Mouse (Mus musculus): ENCODE data around the gene Gria4.
"Not testable (repeated sequence)": the region's sequence is repeated elsewhere in the genome, so short reads cannot be mapped to it uniquely, and the experiment has no call there.

Gria4 gene

DNA sequence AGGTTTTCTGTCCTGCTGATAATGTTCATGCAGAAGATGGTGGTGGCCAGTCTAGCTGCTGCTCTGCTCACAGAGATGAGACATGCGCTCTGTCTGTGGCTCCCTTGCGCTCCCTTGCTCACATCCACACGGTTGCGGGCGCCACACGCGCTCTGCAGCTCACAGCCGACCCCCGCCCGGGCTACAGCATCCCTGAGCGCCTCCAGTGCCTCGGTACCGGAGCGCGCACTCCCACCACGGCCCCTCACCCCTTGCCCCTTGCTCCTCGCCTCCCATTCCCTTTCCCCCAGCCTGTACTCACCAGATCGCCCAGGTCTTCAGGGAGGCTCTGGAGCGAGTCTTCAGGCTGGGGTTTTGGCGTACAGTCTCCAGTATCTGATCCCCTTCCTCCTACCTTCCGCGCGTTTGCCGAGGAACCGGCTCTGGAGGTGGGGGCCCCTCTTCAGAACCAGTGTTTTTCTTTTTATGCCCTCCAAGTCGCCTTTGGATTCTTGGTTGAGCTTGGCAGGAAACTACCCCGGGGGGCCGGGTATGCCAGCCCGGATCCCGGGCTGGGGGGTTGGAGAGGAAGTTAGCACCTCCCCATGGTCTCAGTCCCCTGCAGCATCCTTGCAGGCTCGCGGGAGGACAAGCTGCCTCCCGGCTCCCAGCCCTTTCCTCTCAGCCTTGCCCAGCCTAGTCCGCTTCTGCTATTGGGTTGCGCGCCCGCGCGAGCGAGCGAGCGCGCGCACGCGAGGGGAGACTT, at the start of gene Gria4:
Gria4 (minus strand) TSS at position 691 of the 745 bp plus-strand sequence.
- peak; percentile 80 for DNase-seq (ENCODE audit: extremely low spot score, low spot score)

DNA sequence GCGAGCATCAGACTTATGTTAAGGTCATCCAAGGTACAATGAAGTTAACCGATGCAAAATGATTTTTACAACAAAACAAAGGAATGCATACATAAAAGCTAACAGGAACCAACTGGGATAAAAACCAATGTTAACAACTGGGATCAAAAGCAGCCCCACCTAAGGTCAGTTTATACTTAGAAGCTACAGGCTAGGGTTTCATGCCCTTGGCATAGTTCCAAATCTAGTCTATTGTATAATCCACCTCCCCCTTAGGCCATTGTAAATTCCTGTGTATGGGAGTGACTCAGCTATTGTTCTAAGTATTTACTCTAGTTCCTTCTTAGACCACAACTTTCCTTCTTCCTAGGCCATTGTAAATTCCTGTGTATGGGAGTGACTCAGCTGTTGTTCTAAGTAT, 14.9 kb upstream of the Gria4 start:
- not testable (repeated sequence) for DNase-seq (ENCODE audit: extremely low spot score, low spot score)

DNA sequence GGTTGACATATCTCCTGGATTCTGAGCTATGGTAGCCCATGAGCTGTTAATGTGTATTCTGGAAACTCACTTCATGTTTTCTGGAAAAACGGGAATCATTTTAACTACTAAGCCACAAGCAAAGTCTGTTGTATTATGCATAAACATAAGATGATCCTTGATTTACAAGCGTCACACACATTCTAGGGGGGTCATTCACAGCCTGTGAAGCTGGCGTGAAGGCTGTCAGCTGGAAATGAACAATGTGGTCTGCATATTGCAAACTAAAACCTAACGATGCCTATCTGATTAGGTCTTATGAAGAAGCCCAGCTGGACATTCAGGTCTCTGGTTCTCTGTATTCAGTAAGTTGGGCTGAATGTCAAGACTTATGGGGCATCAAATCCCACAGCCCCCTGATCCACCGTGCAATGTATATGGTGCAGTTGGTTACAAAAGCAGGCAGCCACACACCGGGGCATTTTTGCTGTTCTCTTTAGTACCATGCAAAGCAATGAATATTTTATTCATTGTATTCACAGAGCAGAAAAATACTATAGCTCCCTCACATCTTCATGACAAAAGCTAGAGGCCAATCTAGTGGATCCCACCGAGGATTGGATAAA, 7.2 kb upstream of the Gria4 start:
- no peak for DNase-seq (ENCODE audit: extremely low spot score, low spot score)

DNA sequence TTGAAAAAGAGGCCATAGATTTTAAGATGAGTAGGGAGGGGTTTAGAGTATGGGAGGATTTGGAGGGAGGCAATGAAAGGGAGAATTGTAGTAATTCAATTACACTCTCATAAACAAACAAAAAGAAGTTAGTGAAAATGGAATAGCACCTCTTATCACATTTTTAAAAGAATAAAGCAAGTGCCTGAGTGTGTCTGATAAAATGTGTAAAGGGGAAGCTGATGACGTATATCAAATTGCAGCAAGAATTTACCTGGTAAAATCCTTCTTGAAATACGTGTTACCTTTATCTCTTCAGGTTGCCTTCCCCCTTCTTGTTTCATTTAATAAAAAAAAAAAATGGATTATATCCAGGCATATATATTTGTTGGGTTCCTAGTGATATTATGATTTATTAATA, 1.4 kb upstream of the Gria4 start:
- DNase-seq (ENCODE audit: extremely low spot score, low spot score) = no peak

DNA sequence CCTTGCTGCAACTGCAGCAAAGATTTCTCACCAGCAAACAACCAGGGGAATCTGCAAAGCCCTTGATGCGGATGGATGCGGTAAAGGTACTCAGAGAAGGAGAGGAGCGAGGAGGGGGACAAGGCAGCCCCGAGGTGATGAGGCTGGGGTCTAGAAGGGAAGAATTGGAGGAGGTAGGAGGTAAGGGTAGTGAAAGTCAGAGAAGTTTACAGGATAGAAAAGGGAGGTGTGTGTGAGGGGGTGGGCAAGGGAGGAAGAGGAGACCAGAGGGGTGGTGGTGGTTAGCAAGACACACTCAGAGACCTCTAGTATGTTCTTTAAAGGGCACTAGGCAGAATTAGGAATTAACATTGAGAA, 233 bp upstream of the Gria4 start:
- no peak for DNase-seq (ENCODE audit: extremely low spot score, low spot score)

DNA sequence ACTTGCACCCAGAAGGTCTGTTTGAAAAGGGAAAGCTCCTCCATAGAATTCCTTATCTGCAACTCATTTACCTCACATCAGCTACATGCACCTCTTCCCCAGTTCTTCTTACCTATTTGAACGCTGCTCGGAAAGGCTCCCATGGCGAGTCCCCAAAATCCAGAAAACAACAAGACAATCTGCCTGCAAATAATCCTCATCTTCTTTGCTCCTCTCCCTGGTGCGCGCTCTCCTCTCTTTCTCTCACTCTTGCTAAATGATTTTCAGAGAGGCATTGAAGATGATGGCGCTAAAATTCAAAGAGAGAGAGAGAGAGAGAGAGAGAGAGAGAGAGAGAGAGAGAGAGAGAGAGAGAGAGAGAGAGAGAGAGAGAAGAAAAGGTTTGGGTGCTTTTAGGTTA, 959 bp downstream of the Gria4 start:
- peak; percentile 25 for DNase-seq (ENCODE audit: extremely low spot score, low spot score)

DNA sequence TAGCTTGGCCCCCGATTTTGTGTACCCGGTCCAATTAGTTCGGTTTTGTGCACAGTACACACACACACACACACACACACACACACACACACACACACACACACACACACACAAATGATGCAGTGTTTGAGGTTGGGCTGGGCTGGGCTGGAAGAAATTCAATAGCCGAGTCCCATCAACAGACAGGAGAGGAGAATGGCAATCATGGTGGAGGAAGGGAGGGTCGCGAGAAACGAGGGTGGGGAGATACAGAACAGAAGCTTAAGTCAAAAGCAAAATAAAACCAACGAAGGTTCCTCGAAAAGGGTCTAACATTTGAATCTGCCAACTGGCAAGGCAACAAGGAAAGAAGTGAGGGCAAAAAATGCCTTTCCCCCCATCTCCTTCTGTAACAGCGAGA, 1.6 kb downstream of the Gria4 start:
- DNase-seq (ENCODE audit: extremely low spot score, low spot score) = no peak

DNA sequence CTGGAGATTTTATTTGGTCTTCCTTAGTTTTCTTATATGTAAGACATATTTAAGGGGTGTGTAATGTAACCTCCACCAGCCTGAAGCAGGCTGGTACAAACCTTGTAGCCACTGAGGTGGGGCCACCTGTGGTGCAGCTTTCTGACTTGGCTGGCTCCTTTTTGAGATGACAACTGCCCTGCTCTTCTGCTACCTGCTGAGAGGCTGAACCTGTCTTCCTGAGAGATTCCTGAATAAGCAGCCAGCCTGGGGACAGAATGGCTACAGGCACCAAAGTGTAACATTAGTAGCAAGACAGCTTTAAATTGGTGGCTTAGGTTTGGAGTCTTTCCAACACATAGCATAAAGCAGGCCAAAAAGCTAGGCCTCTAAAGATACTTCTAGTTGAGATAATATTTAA, 46.6 kb downstream of the Gria4 start:
- not testable (repeated sequence) for DNase-seq (ENCODE audit: extremely low spot score, low spot score)

DNA sequence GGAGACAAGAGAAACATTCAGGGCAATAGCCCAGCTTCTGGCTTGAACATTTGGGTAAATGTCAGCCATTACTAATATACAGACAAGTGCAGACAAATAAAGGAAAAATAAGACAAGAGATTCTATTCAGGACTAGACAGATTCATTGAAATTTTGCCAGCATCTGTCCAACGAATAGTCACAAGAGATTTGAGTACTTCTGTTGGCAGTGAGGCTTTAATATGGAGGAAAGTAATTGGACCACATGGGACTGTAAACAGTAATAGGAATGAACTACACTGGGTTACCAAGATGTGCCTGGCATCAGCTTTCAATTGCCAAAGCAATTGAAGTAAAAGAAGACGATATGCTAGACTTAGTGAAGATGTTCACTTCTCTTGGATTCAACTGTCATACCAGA, 81.9 kb downstream of the Gria4 start:
- DNase-seq (ENCODE audit: extremely low spot score, low spot score) = no peak

DNA sequence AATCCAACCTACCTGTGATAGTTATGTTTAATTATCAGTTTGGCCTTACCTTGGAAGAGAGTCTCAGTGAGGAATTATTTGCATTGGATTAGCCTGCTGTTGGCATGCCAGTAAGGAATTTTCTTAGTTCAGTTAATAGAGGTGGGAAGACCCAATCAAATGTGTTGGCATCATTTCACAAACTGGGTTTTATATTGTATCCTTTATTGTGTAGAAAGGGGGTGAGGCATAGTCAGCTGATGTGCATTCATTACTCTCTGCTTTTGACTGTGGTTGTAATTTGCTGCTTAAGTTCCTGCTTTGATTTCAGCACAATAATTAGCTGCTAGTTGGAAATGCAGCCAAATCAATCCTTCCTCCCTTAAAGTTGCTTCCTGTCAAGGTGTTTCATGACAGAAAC, 83.7 kb downstream of the Gria4 start:
- no peak for DNase-seq (ENCODE audit: extremely low spot score, low spot score)

DNA sequence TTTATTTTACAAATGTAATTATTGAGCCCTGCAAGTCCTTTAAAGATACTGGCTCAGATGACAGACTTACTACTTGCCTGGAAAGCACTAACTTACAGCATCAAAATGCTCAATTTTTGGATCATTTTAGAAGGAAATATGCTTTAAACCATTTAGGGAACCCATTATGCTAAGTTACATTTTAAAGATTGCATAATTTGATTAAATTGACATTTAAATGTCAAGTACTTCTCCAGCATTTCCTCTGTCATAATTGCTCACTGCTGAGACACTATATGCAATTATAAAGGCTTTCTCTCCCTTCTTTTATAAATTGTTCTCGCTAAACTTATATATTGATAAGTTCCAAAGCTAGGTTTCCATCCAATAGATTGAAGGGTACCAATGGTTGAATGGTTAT, 108.9 kb downstream of the Gria4 start:
- DNase-seq (ENCODE audit: extremely low spot score, low spot score) = no peak

DNA sequence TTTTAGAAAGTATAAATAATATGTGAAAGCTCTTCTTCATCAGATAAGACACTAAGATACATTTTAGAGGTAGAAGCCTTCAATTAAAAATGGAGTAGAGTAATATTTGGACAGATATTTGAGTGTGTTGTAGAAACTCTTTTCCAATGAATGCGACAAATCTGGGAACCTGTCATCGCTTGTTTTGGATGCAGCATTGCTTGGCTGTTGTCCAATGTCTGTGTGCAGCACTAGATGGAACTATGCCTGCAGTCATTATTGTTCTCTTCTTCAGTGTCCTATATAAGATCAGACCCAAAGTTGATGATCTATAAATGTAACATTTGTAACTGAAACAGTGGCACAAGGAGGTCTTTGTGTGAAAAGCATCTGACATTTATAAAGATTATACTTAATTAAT, 115.8 kb downstream of the Gria4 start:
- DNase-seq (ENCODE audit: extremely low spot score, low spot score) = no peak

DNA sequence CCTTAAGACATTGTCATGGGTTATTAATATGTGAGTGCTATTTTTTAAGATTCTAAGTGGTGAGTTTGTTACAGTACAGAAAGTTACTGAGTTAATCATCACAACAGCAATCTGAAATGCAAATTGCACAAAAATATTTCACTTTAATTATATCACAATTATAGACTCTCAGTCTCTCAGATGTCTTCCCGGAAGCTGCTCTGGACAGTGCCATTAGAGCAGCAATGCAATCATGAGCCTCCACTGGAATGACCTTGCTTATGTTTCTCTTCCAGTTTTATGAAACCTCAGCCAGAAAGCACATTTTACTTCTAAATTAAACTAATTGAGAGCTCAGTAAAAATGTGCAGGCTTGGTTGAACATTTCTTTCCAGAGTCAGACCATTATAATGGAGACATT, 116.9 kb downstream of the Gria4 start:
- DNase-seq (ENCODE audit: extremely low spot score, low spot score) = no peak

DNA sequence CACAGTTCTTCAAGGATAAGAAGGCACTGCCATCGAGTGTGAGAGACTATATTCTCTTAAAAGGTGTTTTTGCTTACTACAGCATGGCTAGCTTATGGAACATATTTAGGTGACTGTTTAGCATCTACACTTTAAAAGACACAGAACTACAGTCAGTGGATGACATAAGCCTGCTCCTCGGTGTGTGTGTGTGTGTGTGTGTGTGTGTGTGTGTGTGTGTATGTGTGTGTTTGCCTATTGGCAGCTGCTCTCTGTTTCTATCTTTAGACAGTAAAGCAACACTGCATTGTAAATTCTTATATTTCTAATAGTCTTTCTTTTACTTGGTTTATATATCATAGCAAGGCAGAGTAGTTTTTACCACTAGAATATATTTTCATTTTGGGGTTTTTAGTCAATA, 130.3 kb downstream of the Gria4 start:
- no peak for DNase-seq (ENCODE audit: extremely low spot score, low spot score)

DNA sequence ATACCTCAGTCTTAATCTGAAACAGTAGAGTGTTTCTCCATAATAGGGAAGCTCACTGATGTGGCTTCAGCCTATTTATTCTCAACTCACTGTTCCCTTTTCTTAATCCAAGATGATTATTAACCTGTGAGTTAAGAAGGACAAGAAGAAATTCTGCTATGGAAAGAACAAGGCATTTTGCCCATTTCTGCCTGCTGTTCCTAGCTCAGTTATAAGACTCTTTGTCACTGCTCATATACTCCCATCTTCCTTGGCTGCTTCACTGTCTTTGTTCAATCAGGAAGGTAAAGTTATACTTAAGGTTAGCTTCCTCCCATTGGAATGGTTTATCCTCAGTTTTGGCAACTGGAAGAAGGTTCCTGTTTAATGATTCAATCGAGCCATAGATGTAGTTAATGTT, 133.6 kb downstream of the Gria4 start:
- DNase-seq (ENCODE audit: extremely low spot score, low spot score) = no peak

DNA sequence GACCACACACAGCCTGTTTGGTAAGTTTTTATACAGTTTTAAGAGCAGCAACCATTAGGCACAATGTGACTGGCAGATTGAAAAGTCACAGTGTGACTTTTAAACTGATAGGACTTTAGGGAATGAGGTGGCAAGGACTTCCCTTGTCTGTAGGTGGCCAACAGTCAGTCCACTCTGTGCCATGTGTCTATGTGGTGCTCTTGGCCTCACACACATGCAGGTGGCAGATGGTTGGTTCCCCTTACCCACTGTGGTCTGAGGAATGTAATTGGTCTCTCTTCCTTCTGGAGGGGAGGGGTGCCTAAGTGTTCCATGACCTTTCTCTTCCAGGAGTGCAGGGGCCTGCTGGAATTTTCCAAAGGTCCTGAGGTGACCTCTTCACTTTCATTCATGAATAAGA, 137.1 kb downstream of the Gria4 start:
- DNase-seq (ENCODE audit: extremely low spot score, low spot score) = no peak

DNA sequence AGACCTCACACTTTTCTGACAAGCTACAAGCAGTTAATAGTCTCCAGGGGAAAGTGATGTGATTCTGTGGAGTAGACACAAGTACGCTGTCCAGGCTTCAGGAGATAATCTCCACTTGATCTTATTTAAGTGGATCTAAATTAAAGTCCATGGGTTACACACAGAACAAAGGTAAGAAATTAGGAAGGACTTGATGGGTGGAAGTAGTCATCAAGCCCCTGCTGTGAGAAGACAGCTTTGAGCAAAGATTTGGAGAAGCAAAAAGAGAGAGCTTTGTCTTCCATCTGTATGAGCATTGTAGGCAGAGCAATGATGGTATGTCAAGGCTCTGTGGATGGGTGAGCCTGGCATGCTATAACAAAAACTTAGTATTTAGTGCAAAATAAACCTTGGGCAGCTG, 141.7 kb downstream of the Gria4 start:
- no peak for DNase-seq (ENCODE audit: extremely low spot score, low spot score)

DNA sequence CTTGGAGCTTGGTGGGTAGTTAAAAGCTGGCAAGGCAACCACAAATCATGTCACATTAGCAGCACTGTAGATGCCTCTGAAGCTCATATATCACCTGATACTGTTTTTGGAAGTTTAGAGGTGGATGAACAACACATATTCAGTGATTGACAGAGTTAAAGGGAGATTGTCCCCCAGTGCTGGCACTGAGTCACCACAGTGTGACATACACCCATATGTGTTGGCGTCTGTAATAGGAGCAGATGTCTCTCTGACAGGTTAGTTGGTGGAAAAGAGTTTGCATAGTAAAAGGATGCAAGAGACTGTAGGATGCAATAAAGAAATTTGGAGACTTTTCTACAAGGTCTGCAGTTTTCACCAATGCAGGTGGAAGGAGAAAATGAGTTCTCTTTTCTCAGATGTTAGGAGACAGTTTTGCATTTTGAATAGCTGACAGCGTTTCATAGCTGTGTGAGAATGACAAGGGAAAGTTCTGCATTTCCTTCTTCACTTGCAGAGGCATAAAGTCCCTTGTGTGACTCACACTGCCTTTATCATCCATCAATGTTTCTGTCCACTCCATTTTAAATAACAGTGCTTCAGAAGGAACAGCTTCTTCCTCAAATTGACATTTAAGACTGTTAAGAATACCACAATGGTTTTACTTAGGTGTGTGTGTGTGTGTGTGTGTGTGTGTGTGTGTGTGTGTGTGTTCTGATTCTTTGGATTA, 156.7 kb downstream of the Gria4 start:
- DNase-seq (ENCODE audit: extremely low spot score, low spot score) = no peak

DNA sequence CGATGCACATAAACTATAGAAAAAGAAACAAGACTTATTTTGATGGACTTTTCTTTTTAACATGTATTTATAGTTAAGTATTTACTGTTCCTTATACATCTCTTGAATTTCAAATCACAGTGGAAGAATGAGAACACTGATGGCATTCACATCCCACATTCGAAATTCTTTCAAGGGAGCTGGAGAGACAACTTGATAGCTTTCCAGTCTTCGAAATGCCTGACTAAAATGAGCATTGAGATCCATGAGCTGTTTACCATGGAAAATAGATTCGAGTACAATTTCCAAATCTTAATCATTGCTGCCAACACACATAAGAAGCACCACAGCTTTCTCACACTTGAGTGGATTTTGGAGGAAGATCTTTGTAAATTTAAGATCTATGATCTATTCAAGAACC, 164.1 kb downstream of the Gria4 start:
- no peak for DNase-seq (ENCODE audit: extremely low spot score, low spot score)

DNA sequence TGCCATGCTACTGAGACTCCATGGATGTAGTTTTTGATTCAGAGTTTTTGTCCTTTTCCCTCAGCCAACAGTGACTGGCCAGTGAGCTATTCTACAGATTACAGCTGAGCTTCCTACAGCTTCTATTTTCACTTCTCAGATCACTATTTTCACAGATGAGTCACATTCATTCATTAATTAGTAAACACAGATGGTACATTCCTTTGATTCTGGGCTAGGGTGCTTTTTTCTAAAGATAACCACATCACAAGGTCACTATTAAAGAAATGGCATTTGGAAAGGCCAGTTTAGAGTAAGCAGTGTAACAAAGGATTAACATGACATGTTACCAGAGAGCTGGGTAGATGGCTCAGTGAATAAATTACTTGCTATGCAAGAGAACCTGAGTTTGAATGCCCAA, 180.7 kb downstream of the Gria4 start:
- no peak for DNase-seq (ENCODE audit: extremely low spot score, low spot score)

DNA sequence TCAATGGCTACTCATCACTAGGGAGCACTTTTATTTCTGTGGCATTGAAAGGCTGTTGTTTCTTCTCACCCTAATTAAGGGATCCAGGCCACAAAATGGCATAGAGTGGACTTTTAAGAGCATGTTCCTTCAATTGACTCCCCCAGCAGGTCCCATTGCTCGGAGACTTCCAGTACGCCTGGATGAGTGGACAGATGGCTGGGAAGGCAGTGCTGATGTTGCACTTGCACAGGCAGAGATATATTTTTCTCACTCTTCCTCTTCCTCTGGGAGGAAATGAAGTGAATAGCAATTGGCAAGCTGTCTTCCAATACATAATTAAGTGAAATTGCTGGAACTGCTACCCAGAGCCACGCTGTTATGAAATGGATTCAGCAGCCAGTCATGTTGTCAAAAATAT, 190.7 kb downstream of the Gria4 start:
- no peak for DNase-seq (ENCODE audit: extremely low spot score, low spot score)

DNA sequence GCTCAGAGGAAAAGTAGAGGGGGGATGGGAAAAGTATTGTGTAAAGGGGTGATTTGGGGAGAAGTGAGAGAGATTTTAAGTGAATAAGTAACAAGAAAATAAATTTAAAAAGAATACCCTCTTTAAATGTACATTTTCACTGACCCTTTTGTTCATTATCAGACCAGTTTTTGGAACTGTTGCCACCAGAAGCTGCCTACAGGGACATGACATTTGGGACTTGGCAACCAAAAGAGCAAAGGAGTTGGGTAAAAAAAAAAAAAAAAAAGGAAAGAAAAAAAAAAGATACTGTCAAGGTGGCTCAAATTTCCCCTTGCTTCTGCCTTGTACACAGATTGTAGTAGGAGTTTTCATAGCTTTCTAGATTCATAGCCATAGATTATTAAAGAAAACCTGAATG, 191.8 kb downstream of the Gria4 start:
- DNase-seq (ENCODE audit: extremely low spot score, low spot score) = no peak

DNA sequence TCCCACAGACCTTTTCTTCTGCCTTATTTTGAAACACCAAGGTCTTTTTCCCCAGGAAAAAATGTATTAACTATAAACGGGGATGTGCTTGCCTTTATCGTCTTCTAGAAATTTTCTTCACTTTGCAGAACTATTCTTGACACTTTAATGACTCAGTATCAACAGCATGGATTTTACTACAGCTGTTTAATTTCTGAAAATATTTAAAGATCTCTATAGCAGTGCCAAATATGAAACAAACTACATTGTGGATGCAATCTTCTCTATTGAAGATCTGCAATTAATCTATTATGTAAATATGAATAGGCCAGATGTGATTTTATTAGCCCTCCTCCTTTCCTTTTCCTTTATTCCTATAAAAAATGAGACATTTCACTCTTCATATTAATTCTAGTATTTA, 194.2 kb downstream of the Gria4 start:
- DNase-seq (ENCODE audit: extremely low spot score, low spot score) = no peak
